Mouse (Mus musculus) gastrocnemius, postnatal 14 days (tissue): ENCODE measurements around the gene Vamp2. TPM values are rescaled to one million over a fixed set of nuclear protein-coding genes. Genes with fewer than 3 reads are reported as not detected.
A peak's percentile ranks its signal among the peaks of the same experiment; 100 is the strongest.

Experiments
- DNase-seq: peaks from one replicate; pipeline ENCODE4 v3.0.0; 2021; ENCODE audit warnings: mixed read lengths
- intact Hi-C: fragments of 180-260 bp; cut with DNase I; formaldehyde crosslinking; loops from one replicate; pipeline ENCODE4 v1.15.1; 2025; ENCODE audit warnings: low total_unique reads
- total RNA-seq, 2 experiments: library from RNA; stranded (reverse); gene quantifications; 2 replicates each; pipeline ENCODE4 v1.2.3; 2021

Gene Vamp2
- total RNA-seq, 2 experiments from 2014 or later = 37.9 to 39.7 TPM

DNA sequence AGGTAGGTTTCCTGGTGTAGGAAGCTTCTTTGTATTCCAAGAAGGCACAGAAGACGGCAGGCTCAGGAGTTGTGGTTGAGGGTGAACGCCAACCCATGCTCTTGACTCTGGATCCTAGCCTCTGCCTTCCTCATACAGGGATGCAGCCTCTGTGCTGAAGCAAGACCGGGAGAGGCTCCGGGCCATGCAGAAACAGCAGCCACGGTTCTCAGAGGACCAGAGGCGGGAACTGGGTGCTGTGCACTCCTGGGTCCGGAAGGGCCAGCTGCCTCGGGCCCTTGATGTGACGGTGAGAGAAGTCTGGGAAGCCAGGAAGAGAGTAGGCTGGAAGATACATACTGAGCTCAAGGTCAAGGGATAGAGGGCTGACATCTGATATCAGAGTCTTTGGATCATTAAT is 19.9 kb downstream of the Vamp2 start:
- intact Hi-C loops = no loop called here
- no peak for DNase-seq

- intact Hi-C loops = no loop called here
- DNase-seq = no peak
Observed at GRCm38 (mm10) chr11:69109032-69109900, 21.0 kb downstream of the Vamp2 start.

GRCm38 (mm10) chr11:69110319-69111046 is 22.2 kb downstream of the Vamp2 start:
- DNase-seq = peak; percentile 90
- intact Hi-C loops = no loop called here

DNA sequence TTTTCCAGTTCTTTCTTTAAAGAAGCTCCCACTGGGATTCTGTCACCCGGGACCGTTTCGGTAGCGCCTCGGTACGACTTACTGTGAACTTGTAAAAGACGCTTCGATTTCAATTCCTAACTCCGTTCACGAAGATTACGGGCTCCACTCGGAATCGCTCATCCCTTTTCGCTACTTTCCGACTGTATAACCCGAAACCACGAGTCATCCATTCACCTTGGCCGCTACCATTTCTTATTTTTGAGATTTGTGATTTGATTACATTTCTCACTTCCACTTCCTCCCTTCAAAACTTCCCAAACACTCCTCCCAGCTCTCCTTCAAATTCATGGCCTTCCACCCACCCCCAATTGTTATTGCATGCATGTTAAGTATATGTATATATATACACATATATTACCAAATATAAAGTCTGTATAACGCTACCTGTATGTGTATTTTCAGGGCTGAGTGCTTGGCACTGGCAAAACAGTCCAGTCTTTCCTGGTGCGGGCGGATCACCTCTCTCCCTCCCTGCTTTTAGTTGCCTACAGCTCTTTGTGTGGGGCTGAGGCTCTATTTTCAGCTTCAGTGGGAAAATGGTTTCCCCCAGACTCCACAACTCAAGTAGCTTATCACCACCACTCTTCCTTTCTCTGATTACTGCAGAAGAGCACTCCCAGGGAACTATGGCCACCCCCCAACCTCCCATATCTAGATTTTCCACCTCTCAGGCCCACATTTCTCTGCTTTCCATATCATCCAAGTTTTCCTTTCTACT is 22.9 kb downstream of the Vamp2 start:
- intact Hi-C loops = no loop called here
- DNase-seq = no peak

- no peak for DNase-seq
- intact Hi-C loops = no loop called here
Observed at GRCm38 (mm10) chr11:69111865-69112264, 23.6 kb downstream of the Vamp2 start.

DNA sequence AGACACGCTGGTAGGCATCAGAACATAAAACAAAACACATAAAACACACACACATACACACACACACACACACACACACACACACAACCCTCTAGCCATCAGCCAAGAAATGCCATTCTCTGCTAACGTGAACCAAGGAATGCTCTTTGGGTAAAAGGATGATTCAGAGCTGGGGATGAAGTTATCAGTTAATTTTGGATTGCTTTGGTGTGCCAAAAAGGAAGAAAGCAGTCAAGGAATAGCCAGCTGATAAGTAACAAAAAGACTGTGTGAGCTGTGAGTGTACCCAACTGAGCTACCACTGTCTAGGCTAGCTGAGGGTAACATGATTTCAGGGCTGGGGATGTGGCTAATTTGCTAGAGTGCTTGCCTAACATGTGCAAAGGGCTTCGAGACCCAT is 25.7 kb downstream of the Vamp2 start:
- DNase-seq = no peak
- intact Hi-C loops = no loop called here

DNA sequence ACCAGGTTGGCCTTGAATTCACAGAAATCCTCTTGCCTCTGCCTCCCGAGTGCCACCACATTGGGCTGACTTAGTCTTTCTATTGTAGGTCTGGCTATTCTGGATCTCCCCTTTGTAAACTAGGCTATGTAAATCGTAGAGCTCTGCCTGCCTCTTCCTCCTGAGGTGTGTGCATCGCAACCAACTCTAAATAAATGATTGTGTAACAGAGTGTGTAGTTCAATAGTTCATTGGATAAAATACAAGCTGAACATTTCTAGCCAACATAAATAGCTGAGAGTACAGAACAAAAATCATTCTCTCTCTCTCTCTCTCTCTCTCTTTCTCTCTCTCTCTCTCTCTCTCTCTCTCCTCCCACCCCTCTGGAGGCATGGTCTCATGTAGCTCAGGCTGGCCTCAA is 26.3 kb downstream of the Vamp2 start:
- intact Hi-C loops = no loop called here
- no peak for DNase-seq

DNA sequence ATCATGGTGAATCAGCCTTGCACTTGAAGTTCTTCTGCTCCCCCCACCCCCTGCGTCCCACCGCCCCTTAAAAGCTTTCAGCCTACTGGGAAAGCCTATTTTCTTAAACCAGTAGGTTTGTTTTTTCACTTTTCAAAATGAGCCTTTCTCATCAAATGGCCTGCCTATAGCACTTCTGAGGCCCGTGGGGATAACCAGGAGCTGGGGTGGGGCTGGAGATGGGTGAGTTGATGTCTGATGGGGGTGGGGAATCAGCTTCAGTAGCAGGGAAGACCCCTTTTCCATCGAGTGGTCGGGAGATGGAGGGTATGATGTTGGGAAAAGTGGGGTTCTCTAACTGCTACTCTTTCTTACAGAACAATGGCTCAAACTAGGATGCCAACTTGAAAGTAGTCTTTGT is 28.6 kb downstream of the Vamp2 start:
- no peak for DNase-seq
- intact Hi-C loops = no loop called here

- intact Hi-C loops = no loop called here
- DNase-seq = no peak
Observed at GRCm38 (mm10) chr11:69117737-69118695, 29.7 kb downstream of the Vamp2 start.

GRCm38 (mm10) chr11:69118765-69119164 is 30.5 kb downstream of the Vamp2 start:
- intact Hi-C loops = no loop called here
- DNase-seq = no peak

DNA sequence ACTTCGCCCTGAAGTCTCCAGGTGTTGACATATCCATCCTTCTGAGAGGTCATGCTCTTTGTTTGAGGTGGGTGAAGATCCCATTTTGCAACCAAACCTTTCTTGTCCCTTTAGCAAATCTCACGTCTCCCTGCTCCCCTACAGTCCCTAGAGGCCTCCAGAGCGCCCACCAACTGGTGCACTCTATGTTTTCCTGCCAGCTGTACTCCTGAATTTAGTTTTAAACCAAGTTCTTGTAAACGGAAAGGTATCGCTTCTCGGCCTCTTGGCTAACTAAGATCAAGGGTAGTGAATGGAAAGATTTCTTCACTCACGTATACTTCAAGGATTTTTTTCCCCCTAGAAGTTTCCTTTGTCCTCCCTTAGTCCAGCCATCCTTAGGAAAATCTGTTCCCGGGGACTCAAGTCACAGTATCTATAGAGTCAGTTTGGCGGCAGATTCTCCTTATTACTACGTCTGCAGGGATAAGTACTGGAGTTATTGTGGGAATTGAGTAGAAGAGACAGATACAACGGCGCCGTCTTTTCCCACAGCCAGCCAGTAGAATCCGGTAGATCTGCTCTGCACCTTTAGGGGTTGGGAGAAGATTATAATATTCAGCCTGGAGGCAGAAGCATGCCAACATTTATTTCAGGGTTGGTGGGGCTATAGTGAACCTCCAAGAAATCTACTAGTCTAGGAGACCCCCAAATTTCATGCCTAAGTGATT is 31.3 kb downstream of the Vamp2 start:
- intact Hi-C loops = loop anchor here (5.0 kb wide), 1 partner anchor 52 kb away; no protein-coding TSS in a partner anchor
- DNase-seq = no peak

DNA sequence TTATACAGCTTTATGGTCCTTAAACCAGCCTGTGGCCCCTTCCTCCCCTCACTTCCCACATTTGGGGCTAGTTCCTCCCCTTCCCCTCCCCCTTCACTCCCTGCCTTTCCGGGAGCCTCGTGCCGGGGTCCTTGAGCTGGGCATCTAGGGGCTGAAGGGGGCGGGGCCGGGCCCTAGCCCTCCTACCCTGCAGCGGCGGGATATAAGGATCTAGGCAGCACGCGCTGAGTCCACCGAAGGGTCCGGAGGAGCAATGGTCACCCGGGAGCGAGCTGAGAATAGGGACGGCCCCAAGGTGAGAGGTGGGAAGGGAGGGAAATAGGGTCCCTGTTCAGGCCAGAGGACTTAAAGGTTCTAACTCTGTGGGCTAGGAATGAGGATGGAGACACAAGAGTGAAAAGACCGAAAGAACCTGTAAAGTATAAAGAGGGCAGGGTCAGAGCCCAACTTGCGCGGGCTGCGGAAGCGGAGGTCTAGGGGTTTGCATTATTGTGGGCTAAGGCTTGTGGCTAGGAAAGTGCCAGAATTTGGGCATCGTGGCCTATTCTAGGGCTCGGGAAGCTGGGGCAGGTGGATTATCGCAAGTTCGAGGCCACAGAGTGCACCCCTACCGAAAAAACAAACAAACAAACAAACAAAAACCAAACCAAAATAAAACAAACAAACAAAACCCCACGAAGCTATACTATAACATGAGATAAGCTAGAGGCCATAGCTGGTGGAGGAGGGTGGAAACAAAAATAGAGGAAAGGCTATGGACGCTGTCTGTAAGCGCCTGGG is 32.1 kb downstream of the Vamp2 start, which contains the start of gene Hes7:
Hes7 (plus strand) TSS at position 184 of the 780 bp plus-strand sequence.
- DNase-seq = no peak
- intact Hi-C loops = loop anchor here (5.0 kb wide), 1 partner anchor 53 kb away; no protein-coding TSS in a partner anchor

DNA sequence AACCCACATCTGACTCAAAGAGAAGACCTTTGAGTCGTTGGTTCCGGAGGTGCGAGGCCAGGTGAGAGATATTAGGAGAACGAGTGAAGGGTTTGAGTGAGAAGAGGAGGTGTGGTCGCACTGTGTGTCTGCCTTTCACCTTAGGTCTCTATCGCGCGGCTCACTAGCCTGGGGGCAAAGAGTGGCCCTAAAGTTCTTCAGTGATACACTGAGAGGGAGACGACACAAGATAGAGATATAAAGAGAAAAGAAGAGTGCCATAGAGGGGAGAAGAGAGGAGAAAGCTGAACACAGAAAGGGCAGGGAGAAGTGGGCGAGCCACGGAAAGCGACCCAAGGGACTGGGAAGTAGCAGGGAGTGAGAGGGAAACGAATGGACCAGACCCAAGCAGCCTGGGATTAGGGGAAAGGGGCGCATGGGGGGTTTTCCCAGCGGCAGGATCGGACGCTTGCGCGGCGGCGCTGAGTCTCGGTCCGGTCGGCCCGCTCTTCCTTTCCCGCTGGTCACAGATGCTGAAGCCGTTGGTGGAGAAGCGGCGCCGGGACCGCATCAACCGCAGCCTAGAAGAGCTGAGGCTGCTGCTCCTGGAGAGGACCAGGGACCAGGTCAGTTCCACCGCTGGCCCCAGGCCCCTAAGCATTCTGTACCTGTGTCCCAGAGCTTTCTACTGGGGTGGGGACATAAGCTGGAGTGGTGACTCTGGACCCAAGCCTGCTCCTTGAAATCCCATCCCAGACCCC is 32.9 kb downstream of the Vamp2 start:
- intact Hi-C loops = loop anchor here (5.0 kb wide), 1 partner anchor 54 kb away; no protein-coding TSS in a partner anchor
- no peak for DNase-seq

DNA sequence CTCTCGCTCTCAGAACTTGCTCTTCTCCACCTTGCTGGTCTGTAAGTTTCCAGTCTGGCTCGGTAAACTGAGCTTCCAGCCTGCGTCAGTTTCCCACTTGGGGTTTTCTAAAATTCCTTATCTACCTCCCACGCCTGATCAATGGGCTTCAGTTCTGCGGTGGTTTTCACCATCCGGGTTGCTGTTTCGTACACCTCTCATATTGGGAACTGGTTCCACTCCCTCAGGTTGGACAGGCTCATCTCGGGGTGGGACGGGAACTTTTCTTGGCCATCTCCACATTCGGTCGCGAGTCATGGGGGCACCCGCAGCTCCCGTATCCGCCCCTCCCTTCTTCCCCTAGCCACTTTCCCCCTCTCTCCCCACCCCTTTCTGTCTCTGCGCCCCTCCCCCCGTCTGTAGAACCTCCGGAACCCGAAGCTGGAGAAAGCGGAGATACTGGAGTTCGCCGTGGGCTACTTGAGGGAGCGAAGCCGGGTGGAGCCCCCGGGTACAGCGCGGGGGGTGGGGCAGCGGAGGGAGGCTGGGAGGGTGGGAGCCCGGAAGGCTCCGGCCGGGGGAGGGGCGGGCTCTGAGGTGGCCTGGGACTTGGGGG is 33.5 kb downstream of the Vamp2 start:
- intact Hi-C loops = loop anchor here (5.0 kb wide), 1 partner anchor 55 kb away; no protein-coding TSS in a partner anchor
- DNase-seq = no peak

- intact Hi-C loops = loop anchor here (5.0 kb wide), 1 partner anchor 55 kb away; no protein-coding TSS in a partner anchor
- DNase-seq = peak; percentile 93
Observed at GRCm38 (mm10) chr11:69122336-69122951, 34.2 kb downstream of the Vamp2 start, which contains the start of gene 9130213A22Rik. Gene 9130213A22Rik (minus strand): TSS chr11:69122589.
